Mouse (Mus musculus): ENCODE results near the gene Terf2. TPM values are rescaled to one million over a fixed set of nuclear protein-coding genes. Genes with fewer than 3 reads are reported as not detected.

Terf2 gene
- 10 to 100 TPM; 37.1 to 37.5 TPM for total RNA-seq (2021)
- long read RNA-seq, experiment 1, partial matches to known transcripts: 7 of 21 reads
- long read RNA-seq, experiment 1, other reads (novel, unspliced or antisense): 5 of 21 reads
- long read RNA-seq, experiment 2, partial matches to known transcripts: 2 of 12 reads
- long read RNA-seq, experiment 2, other reads (novel, unspliced or antisense): 6 of 12 reads

- DNase-seq (ENCODE audit: low spot score in 2 of 2): peak; percentile 95
- intact Hi-C loops (cut with DNase I): no loop called here
Observed at GRCm38 (mm10) chr8:107096366-107097036, at the start of gene Terf2. Terf2 (minus strand) TSS chr8:107096547.

- no peak for DNase-seq (ENCODE audit: low spot score in 2 of 2)
- intact Hi-C loops (cut with DNase I): no loop called here
Observed at GRCm38 (mm10) chr8:107143501-107143900, 47.2 kb upstream of the Terf2 start.

DNA sequence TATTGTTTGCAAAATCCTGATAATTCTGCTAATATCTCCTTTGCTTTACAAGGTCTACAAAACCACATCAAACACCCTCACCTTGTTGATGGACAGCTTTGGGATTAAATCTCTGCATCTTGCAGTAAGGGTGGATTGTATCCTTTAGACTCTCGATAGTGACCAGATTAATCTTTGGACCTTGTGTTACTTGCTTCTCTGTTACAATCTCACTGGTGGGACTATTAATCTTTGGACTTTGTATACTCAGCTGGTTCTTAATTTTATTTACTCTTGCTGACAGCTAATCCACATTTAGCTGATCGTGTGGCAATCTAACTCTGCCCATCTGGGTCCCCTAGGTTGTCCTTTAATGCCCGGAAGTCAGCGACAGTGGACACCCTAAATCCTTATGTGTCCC, 46.2 kb upstream of the Terf2 start:
- intact Hi-C loops (cut with DNase I): no loop called here
- no peak for DNase-seq (ENCODE audit: low spot score in 2 of 2)

DNA sequence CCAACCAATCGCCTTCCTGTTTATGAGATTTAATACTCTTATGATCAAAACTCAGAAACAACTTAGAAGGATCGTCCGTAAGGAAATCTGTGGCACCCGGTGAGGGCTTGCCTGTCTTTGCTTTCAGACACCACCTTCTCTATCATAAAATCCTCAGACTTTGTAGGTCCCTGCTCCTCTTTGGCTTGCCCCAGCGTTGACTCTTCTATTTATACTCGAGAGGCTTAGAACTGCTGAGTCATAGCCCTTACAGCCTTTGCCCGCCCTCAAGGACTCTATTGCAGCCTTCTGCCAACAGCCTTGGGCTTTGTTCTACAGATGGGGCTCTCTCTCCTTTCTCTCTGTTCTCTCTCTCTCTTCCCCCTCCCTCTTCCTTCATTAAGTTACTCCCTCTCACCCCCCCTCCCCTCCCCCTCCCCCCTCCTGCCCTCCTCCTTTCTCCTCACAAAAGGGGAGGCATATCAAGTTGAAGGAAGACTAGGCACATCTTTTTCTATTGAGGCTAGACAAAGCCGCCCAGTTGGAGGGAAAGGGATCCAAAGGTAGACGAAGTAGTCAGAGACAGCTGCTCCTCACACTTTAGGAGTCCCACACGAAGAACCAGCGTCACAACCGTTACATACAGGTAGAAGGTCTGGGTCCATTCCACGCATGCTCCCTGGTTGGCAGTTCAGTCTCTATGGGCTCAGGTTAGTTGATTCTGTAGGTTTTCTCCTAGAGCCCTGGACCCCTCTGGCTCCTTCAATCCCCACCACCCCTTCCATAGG, 43.5 kb upstream of the Terf2 start:
- intact Hi-C loops (cut with DNase I): no loop called here
- peak; percentile 11 to 17 for DNase-seq (ENCODE audit: low spot score in 2 of 2)

GRCm38 (mm10) chr8:107138338-107138737, 42.0 kb upstream of the Terf2 start:
- no peak for DNase-seq (ENCODE audit: low spot score in 2 of 2)
- intact Hi-C loops (cut with DNase I): no loop called here

GRCm38 (mm10) chr8:107137591-107137990, 41.2 kb upstream of the Terf2 start:
- no peak for DNase-seq (ENCODE audit: low spot score in 2 of 2)
- intact Hi-C loops (cut with DNase I): no loop called here

DNA sequence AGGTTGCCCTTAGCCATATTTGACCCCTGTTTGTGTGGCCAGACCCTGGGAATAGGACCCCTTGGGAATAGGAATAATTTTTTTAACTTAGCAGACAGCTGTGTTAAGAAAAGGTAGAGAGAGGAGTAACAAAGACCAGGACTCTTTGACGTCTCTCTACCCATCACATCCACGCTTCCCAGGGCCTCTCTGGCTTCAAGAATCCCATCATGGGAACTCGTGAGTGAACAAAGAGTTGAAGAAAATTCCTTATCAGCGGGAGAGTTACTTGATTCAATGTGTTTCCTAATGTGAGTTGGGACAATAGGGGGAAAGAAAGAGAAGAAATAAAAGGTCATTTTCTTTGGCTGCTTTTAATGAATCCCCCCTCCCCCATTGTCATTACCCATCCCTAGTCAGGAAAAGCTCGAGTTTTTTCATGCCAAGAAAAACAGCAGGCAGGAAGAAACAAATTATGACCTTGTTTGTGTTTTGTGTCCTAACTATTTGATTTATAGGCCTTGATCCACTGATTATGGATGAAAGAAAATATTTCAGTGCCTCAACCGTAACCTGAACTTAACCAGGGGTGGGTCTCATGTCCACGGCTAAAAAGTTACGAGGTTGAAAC, 39.8 kb upstream of the Terf2 start:
- no peak for DNase-seq (ENCODE audit: low spot score in 2 of 2)
- intact Hi-C loops (cut with DNase I): no loop called here

DNA sequence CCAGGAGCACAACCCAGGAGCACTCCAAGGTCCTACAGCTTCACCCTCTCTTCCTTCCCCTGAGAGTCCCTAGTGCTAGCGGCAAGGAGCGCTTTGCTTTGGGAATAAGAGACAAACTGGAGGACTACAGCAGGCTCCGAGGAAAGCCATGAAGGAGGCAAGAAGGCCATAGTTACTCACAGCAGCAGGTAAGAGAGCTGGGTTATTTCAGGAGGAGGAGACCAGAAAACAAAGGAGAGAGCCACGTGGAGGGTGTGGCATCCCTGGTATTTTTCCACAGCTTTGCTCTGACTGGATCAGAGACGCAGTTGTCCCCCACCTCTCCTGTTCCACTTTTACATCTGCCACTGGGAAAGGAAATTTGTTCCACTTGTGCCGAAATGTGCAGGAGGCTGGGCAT, 37.5 kb upstream of the Terf2 start:
- intact Hi-C loops (cut with DNase I): no loop called here
- DNase-seq (ENCODE audit: low spot score in 2 of 2): no peak

DNA sequence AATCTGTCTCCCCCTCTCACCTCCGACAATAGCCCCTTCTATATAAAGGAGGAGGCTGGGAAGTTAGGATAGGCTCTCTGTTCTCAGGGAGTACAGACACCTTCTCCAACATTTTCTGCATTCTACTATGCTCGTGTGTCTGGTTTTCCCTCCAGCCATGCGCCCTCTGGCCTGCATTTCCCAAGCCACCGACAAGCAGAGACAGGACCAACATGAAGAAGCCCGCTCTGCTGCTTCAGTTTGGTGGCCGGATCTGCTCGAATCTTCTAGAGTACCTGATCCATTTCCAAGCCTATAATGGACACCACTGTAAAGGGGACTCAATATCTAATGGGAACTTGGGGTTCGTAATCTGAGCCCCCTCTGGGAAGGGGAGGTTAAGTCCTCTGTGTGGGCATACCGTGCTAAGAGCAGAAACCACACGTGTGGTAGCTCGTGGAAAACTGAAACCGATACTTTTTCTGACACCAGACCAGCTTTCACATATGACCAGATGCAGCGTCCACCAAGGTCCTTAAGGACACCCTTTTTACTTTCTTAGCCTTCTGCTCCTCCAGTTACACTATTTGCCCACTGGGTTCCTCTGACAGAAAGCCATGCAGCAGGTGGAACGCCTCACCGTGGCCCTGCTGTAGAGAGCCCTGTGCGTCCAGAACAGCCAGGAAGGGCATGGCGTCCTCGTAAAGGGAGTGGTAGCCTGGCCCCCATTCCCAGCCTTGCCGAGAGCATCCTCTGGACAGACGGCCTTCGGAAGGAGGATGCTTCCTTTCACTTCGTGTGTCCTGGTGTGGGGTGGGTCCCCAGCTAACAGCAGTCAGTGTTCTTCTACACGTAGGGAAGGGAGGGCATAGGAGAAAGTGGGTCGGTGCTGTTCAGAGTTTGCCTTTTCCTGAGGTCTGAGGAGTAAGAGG, 36.5 kb upstream of the Terf2 start:
- intact Hi-C loops (cut with DNase I): no loop called here
- no peak for DNase-seq (ENCODE audit: low spot score in 2 of 2)

DNA sequence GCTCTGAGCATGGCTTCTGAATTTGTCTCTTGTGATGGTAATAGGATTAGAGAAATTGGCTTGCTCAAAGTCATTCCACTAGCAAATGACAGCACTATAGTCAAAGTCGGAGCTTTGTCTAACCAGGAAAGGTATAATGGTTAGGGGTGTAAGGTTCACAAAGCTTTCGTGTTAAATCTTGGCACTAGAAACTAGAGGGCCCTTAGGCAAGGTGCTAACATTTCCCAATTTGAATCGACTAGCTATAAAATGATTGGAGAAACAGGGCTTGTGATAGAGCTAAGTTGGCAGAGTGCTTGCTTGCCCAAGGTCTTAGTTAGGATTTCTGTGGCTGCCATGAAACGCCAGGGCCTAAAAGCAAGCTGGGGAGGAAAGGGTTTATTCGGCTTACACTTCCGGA, 33.7 kb upstream of the Terf2 start:
- intact Hi-C loops (cut with DNase I): no loop called here
- DNase-seq (ENCODE audit: low spot score in 2 of 2): no peak

GRCm38 (mm10) chr8:107129171-107130025, 33.1 kb upstream of the Terf2 start:
- no peak for DNase-seq (ENCODE audit: low spot score in 2 of 2)
- intact Hi-C loops (cut with DNase I): no loop called here

DNA sequence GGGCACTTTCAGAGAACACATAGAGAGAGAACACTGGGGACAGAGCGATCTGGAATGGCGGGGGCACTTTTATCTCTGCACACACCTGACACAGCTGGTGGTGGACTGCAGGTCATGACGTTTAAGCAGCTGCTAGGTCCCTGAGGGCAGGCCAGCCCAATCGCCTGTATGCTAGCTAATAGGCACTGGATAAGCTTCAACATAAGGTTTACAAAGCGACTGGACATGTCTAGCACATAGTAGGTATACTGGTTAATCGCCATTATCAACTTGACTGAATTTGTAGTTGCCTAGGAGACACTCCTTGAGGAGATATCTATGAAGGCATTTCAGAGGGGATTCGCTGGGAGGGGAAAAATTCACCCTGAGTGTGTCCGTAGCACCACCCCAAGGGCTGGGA, 28.0 kb upstream of the Terf2 start:
- intact Hi-C loops (cut with DNase I): no loop called here
- no peak for DNase-seq (ENCODE audit: low spot score in 2 of 2)

DNA sequence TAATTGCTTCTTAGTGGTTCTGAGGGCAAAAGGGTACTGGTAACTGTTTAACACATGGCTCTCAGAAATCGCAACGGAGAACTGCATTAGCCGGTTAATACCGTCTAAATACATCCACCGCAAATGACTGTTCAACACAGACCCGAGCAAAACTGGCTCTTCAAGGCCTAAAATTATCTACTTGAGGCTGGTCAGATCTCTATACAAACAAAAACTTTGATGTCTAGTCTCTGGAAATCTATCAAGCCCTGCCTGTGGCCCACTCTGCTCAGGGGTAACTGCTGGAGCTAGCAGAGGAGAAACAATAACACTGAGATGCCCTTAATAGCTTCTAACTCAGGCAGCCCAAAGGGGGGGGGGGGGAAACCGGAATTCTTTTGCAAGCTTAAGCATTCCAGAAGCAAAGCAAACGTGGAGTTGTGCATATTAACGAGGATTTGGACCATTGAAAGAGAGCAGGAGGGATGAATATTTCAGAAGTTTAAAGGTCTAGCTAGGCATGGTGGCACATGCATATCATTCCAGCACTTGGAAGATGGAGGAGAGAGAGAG, 26.8 kb upstream of the Terf2 start:
- DNase-seq (ENCODE audit: low spot score in 2 of 2): no peak
- intact Hi-C loops (cut with DNase I): no loop called here

- DNase-seq (ENCODE audit: low spot score in 2 of 2): no peak
Observed at GRCm38 (mm10) chr8:107121681-107122291, 25.4 kb upstream of the Terf2 start.

GRCm38 (mm10) chr8:107120806-107121205, 24.5 kb upstream of the Terf2 start:
- DNase-seq (ENCODE audit: low spot score in 2 of 2): no peak
- intact Hi-C loops (cut with DNase I): no loop called here

More at GRCm38 (mm10) chr8:107121681-107122291, 25.4 kb upstream of the Terf2 start:
- intact Hi-C loops (cut with DNase I): no loop called here

GRCm38 (mm10) chr8:107119412-107119811, 23.1 kb upstream of the Terf2 start:
- intact Hi-C loops (cut with DNase I): no loop called here
- DNase-seq (ENCODE audit: low spot score in 2 of 2): no peak

- DNase-seq (ENCODE audit: low spot score in 2 of 2): no peak
- intact Hi-C loops (cut with DNase I): no loop called here
Observed at GRCm38 (mm10) chr8:107118803-107119233, 22.5 kb upstream of the Terf2 start.

GRCm38 (mm10) chr8:107117019-107117418, 20.7 kb upstream of the Terf2 start:
- intact Hi-C loops (cut with DNase I): no loop called here

More at GRCm38 (mm10) chr8:107117019-107117418, 20.7 kb upstream of the Terf2 start:
- no peak for DNase-seq (ENCODE audit: low spot score in 2 of 2)
